Mouse (Mus musculus): ENCODE measurements around the gene Kif23.
A peak's percentile ranks its signal among the peaks of the same experiment; 100 is the strongest.

Gene Kif23

DNA sequence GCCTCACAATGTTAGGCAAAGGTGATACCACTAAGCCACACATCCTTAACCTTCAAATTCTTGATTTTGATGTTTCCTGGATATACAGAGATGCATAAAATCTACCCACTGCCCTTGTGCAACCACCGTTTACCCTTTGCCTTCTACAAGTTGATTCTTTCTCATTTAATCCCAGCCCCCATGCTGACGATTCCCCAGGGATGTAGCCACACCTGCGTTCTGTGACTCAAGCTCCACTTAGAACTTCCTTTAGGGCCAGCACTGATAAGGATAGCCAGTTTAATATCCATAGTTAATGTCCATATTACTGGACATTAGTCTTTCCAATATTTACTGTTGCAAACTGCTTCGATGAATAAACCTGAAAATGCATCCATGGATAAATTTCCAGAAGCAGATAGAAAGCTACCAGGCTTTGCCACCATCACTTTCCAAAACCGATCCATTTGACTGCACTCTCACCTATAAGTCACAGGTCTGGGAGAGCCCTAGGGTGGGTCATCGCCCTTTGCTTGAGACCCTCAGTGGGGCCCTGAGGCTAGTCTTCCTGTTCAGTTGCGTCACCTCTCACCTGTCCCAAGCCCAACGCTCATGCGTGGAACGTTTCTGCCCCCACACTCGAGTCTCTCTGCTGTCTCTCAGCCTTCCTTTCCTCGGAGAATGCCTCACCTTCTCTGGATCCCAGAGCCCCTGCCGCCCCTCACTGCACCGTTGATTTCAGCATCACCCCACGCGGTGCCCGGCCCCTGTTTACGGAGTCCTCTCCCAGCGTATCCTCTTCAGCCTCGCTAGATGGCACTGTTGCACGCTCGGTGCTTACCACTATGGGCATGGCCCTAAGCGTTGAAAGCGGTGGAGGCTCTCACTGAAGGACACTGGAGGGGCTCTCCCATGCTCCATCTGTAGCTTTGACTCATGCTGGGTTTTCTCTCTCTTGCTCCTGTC lies 1.1 kb upstream of the Kif23 start:
- peak; percentile 87 for DNase-seq (ENCODE audit: low read depth)

DNA sequence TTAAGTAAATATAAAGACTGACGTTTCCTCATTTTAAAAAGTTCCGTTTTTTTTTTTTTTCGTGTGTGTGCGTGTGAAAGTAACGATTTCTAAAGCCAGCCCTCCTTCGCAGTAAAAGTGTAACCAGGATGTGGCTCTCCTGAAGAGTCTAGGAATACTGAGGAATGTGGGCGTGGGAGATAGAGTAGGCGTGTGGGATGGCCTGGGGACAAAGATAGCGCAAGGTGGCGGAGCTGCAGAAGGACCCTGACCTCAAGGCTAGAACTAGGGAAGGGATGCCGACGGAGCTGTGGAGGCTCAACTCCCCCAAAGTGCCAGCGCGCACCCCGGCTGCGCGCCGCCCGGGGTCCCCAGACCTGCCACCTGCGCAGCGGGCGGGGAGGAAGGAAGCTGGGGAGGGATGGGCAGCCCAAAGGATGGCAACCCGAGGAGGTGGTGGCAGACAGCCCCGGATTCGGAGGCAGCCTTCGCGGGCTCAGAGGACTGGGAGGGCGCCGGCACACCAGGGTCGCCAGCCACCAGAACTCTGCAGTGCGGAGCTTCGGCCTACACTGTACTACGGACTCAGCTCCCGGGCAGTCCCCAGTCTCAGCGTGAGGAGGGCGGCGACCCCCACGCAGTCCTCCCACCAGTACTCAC lies 482 bp downstream of the Kif23 start:
- DNase-seq (ENCODE audit: low read depth), result peak; percentile 54

- DNase-seq (ENCODE audit: low read depth), result no peak
Measured at GRCm38 (mm10) chr9:61941054-61941453, 5.5 kb downstream of the Kif23 start.

DNA sequence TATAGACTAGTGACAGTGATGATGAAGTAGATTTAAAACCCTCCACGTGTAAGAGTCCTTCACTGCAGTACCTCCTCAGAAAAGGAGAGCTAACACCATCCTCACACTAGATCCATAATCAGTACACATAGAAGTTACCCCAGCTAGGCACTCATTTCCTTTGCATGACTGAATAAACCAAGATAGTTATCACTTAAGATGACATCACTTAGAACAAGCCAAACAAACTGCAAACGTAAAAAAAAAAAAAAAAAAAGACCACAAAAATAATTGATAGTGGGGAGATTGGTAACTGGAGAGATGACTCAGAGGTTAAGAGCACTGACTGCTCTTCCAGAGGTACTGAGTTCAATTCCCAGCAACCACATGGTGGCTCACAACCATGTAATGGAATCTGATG lies 13.2 kb downstream of the Kif23 start:
- peak; percentile 74 for DNase-seq (ENCODE audit: low read depth)

DNA sequence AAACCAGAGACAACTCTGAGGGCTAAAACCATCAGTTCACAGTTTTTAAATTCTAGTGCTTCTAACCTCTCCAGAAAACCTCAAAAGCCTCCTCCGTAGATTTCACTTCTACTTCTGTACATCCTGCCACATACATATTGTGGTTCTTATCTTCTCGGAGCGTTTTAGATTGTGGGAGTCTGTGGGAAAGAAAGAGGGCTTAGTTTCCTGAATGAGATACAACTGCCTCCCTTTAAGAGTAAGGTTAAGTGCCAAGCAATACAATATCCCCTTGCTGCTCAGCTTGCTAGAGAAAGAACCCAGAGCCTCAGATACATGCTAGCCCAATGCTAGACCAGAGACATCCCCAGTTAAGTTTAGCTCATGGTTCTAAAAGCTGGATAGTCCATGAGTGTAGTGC lies 14.6 kb downstream of the Kif23 start:
- peak; percentile 86 for DNase-seq (ENCODE audit: low read depth)

DNA sequence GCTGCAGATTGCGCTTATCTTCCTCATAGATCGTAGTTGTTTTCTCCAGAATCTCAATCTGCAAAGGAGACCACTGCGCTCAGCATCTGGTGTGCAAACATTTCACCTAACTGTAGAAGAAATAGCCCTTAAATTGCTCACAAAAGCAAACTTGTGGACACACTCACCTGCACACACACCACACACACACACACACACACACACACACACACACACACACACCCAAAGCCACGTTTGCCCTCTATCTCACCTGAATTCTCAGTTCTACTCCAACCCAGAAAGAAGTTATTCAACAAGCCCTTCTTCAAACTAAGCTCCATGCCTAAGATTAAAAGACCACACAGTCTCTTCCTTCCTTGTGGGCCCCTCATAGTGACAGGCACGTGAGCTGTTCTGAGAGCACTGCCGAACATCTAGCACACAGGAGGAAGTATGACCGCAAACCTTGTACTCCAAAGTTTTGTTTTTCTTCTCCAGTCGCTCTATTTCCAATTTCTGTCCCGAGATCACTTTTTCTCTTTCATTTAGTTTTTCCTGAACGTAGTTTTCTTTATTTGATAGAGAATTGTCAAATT lies 21.4 kb downstream of the Kif23 start:
- no peak for DNase-seq (ENCODE audit: low read depth)

DNA sequence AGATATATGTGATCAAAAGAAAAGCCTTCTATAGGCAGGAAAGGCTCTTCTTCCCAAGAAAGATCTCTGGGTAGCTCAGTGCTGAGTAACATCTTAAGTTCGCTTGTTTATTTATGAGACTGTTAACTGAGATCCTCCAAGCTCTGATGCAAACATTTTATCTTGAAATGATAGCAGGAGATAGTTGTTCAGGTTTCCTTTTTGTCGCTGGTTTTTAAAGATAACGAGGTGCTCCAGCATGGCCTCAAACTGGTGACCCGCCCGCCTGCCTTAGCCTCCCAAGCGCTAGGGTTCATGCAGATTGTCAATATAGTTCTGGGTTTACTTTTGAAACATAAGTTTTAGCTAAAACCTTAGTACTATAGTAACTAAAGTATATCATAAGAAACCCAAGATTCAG lies 26.2 kb downstream of the Kif23 start:
- no peak for DNase-seq (ENCODE audit: low read depth)

- no peak for DNase-seq (ENCODE audit: low read depth)
Measured at GRCm38 (mm10) chr9:61919464-61919863, 27.1 kb downstream of the Kif23 start.

DNA sequence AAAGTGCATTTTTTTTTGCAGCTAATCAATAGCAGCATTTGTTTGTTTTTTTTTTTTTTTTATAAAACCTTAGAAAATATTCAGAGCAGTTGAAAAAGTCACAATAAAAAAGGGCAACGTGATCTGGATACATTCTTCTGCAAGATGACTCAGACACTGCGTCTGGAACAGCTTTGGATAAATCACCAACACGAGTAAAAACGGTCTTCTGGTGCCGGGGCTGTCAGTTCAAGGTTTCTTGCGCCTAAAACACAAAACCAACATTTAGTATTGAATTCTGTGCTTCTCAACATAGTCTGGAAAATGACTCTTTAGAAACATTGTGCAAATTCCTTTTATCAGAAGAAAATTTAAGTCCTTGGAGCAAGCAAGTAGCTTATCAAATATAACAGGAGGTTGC lies 29.1 kb downstream of the Kif23 start:
- no peak for DNase-seq (ENCODE audit: low read depth)

- no peak for DNase-seq (ENCODE audit: low read depth)
Measured at GRCm38 (mm10) chr9:61916986-61917385, 29.6 kb downstream of the Kif23 start.

DNA sequence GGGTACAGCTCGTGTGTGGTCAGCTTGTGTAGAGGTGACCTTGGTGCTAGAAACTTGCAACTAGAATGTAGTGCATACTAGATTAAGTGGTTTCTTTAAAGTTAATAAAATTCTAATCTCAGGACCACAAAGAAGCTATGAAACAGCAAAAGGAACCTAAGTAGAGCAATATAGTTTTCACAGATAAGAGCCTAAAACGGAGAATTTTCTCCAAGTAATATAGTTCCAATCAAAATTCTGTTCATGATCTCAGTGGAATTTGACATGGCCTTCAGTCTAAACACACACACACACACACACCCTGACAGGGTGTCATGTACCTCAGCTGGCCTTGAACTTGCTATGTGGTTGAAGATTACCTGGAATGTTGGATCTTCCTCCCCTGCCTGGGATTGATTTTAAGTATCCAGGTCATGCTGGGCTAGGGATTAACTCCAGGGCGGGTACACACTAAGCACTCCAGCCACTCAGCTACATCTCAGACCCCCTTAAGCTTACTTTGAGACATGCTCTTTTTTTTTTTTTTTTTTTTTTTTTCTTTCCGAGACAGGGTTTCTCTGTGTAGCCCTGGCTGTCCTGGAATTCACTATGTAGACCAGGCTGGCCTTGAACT lies 31.1 kb downstream of the Kif23 start:
- no peak for DNase-seq (ENCODE audit: low read depth)

GRCm38 (mm10) chr9:61914917-61915300 lies 31.7 kb downstream of the Kif23 start:
- DNase-seq (ENCODE audit: low read depth), result no peak

DNA sequence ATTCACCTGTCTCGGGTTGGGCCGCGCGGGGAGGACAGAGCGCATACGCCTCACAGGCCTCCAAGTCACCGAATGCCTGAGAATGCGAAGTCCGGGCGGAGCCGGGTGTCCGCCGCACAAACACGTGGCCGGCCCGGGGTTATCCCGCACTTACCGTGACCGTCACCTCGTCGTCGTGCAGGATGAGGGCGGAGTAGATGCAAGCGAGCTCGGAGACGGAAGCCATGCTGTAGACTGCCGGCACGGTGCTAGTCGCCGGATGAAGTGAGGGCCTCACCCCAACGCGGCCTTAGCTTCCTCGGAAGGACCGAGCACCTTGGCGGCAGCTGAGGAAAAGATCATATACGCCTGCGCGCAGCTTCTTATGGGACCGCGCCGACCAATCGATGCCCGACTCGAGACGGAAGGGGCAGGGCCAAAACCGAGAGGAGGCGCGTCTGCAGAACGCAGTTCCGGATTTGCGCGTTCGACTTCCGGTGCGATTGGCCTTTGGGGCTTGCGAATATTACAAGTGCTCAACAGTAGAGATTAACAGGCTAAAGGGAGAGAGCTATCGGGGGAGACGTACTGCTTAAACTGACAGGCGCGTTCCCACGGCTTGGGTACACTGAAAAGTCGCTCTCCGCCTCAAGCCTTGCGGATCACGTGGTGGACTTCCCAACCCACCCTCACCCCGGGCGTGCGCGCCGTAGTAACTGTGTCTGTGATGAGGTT lies 32.2 kb downstream of the Kif23 start, which contains the start of gene Rplp1:
Gene Rplp1, minus strand, starts transcription at position 340 of the 714 bp plus-strand sequence.
- DNase-seq (ENCODE audit: low read depth), result peak; percentile 98

- peak; percentile 34 for DNase-seq (ENCODE audit: low read depth)
Measured at GRCm38 (mm10) chr9:61911300-61912128, 35.1 kb downstream of the Kif23 start.

GRCm38 (mm10) chr9:61910526-61911256 lies 35.9 kb downstream of the Kif23 start:
- DNase-seq (ENCODE audit: low read depth), result peak; percentile 51

- DNase-seq (ENCODE audit: low read depth), result no peak
Measured at GRCm38 (mm10) chr9:61909633-61910032, 36.9 kb downstream of the Kif23 start.

- DNase-seq (ENCODE audit: low read depth), result no peak
Measured at GRCm38 (mm10) chr9:61908832-61909407, 37.7 kb downstream of the Kif23 start.

DNA sequence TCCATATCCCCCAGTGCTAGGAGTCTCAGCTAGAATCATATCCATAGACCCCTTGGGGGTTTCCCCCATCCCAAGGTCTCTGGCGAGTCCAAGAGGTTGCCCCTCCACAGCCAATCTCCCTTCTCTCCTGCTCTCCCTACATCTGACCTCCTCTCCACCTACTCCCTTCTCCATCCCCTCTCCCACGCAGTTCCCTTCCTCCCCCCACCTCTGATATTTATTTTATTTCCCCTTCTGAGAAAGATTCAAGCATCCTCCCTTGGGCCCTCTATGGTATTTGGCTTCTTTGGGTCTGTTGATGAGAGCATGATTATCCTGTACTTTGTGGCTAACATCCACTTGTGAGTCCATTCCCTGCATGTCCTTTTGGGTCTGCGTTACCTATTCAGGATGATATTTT lies 38.2 kb downstream of the Kif23 start:
- DNase-seq (ENCODE audit: low read depth), result no peak

DNA sequence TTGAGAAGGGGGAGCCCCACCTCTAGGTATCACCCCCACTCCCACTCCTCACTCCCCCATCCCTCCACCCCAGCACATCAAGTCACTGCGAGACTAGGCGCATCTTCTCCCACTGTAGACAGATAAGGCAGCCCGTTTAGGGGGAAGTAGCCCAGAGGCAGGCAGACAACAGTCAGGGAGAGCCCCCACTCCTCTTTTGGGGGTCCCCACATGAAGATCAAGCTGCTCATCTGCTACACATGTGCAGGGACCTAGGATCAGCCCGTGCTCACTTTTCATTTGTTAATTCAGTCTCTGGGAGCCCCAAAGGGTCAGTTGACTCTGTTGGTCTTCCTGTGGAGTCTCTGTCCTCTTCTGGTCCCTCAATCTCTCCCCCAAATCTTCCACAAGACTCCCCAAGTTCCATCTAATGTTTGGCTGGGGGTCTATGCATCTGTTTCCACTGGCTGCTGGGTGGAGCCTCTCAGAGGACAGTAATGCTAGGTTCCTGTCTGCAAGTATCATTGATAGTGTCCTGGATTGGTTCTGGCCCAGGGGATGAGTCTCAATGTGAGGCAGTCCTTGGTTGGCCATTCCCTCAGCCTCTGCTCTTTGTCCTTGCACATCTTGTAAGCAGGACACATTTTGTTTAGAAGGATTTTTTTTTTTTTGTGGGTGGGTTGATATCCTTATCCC lies 38.8 kb downstream of the Kif23 start:
- no peak for DNase-seq (ENCODE audit: low read depth)
